Mouse (Mus musculus): ENCODE results near the gene 4930556J24Rik.
"Not testable (repeated sequence)": the region's sequence is repeated elsewhere in the genome, so short reads cannot be mapped to it uniquely, and the experiment has no call there.

The 4930556J24Rik gene

DNA sequence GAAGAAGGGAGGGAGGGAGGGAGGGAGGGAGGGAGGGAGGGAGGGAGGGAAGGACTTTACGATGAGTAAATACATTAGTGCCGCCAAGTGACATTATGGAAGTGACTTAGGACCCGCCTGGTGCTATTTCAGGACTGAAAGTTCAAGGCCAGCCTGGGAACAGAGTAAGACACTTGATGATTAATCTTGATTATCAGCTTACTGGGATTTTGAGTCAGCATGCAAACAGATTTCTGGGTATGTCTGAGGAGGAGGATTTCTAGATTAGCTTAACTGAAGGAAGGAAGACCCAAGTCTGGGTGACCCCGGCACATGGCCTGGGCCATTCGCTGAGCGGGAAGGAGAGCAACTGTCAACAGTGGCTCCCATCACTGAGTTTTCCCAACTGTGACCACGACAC is 56.1 kb downstream of the 4930556J24Rik start:
- DNase-seq, result no peak

DNA sequence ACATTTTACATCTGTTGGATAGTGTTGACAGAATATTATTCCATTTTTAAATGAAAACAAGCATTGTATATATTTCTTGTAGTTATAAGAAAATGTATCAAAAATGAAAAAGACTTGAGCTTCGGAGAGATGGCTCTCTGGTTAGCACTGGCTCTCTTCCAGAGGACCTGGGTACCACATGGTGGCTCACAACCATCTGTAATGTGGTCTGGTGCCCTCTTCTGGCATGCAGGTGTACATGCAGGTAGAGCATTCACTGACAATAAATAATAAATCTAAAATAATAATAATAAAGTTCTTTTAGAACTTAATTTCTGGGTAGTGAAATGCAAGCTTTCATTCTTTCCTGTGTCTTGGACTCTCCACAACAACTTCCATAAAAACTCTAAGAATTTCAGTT is 57.8 kb downstream of the 4930556J24Rik start:
- peak; percentile 44 for DNase-seq

GRCm38 (mm10) chr11:3914109-3914840 is 62.3 kb downstream of the 4930556J24Rik start, which contains the start of gene Slc35e4:
Slc35e4 (minus strand) TSS chr11:3914664.
- peak; percentile 84 for DNase-seq

- peak; percentile 95 for DNase-seq
Measured at GRCm38 (mm10) chr11:3913316-3914108, 63.1 kb downstream of the 4930556J24Rik start.

DNA sequence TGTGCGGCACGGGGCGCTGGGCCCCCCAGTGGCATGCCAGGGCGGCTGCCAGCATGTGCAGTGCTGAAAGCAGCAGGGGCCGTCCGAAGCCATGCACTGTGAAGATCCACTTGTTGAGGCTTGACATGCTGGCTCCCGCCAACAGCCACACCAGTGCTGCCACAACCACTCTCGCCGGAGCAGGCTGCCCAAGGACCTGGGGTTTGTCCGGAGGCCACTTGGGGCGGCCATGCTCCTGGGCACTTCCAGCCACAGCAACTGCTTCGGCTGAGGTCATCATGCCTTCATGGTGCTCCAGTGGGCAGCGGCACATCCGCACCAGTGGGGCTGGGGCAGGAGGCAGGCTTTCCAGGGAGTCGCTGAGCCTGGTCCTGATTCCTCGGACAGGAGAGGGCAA is 63.7 kb downstream of the 4930556J24Rik start:
- peak; percentile 44 for DNase-seq

DNA sequence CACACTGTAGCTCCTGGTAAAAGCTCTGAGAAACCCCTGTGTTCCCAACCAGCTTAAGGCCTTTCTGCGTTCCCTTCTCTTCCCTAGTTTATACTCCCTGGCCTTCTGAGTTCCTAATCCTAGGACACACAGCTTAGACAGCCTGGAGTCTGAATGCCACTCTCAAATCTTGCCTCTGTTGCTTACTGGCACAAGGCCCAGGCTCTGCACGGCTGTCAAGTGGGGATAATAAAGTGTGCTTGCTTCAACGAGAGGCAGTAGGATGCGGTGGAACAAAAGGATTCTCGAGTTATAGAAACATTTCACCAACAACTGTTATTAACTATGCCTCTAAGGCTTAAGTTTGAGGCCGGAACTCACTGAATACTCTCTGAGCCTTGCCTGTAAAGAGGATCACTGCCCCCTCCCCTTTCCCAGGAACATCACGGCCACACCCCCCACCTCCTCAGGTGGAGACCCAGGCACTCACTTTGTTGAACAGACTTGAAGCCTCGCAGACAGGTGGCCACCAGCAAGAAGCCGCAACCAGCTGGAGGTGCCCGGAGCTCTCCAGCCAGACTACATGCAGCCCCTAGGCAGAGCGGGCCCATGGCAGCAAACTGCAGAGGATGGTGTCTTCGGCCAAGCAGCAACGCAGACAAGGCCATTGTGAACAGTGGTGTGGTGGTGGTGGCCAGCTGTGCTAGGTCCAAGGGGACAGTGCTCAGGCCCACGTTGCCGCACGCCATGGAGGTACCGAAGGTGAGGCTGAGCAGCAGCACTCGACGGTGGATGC is 64.3 kb downstream of the 4930556J24Rik start:
- no peak for DNase-seq

DNA sequence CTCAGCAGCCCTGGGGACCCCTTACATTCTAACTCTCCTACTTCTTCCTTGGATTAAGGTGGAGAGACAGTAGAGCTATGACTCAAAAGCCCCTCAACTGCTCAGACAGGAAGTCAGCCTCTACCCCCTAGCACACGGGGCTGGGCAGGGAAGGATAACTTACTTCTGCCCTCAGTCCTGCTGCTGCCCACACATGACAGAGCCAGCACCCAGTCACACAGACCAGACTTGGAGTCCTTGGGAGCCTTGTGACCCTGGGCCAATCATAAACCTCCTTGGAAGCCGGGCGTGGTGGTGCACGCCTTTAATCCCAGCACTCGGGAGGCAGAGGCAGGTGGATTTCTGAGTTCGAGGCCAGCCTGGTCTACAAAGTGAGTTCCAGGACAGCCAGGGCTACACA is 65.1 kb downstream of the 4930556J24Rik start:
- not testable (repeated sequence) for DNase-seq

DNA sequence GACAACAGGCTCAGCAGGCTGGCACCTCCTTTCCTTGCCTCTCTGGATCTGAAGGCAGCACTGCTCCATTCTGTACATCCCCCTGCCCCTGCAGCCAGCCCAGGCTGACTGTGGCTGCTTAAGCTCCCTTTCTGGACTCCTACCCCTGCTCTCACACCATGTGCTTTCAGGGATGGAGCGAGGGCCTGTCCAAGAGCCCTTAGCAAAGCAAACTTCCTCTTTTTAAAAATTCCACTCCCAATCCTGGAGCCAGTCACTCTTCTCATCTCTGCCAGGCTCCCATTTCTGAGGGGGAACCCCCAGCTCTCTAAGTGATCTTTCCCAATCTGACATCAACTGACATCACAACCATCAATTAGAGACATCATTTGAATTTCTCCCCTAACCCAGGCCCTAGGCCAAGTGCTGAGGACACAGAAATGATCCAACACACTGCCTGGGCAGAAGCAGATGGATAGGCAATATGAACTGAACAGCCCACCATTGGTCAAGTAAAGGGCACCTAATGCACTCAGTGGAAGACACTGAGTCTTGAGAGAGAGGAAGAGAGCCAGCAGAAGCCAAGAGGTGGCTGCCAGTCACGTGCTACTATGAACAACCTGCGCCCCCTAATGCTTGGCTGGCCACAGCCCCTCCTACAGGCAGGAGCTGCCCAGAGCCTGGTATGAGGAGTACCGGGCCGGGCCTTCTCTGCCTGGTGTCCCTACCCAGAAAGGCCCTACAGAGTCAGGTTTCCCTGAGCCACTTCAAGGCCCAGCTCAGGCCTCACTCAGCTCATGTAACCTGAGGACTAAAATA is 65.9 kb downstream of the 4930556J24Rik start:
- no peak for DNase-seq

- no peak for DNase-seq
Measured at GRCm38 (mm10) chr11:3909236-3909635, 67.3 kb downstream of the 4930556J24Rik start.

DNA sequence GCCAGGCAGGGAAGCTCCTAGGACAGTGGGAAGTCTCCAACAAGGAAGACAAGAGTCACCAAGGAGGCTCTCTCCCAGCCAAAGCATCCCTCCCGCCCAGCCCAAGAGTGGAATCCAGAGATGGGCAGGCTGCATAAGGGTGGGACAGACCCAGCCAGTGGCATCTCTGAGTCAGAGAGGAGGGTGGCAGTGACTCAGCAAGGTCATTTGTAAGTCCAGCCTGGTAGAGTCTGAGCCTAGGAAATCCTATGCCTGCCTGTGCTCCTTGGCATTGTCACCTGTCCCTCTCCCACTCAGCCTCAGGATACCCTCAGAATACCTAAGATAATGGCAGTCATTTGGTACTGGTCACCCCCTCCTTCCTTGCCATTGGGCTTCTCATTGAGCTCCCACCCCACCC is 71.1 kb downstream of the 4930556J24Rik start:
- DNase-seq, result no peak

DNA sequence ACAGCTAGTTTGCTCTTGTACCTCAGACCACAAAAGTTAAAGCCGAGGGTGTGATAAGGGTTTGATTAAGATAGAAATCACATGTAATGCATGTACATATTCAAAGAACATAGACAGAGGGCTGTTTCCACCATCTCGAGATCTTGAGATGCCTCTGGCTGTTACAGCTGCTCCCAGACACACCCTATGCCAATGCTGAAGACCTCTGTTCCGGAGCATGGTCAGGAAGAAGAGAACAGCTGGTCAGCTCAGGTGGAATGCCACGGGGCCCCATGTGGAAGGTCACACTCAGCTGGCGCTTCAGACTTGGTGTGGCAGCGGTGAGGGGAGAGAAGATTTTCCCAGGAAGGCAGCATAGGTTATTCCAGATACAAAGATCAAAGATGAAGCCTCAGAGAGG is 71.9 kb downstream of the 4930556J24Rik start:
- DNase-seq, result no peak

GRCm38 (mm10) chr11:3903046-3903445 is 73.5 kb downstream of the 4930556J24Rik start:
- peak; percentile 93 for DNase-seq

GRCm38 (mm10) chr11:3902516-3902915 is 74.1 kb downstream of the 4930556J24Rik start:
- no peak for DNase-seq

- no peak for DNase-seq
Measured at GRCm38 (mm10) chr11:3900296-3900695, 76.3 kb downstream of the 4930556J24Rik start.

DNA sequence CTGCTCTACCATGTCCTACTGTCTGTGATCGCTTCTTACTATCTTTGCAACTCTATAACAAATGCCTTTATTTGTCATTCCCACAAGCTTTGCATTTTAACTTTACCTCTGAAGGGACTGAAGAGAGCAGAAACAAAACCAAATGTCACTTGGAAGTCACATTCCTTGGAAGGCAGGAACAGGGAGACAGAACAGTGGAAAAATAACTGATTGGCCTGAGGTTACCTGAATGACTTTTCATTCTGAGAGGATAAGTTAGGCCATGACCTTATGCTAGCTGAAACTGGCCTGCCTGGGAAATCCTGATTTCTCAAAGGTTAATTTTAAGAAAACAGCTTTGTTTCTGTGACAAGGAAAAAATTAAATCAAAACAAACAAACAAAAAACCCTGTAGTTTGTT is 80.6 kb downstream of the 4930556J24Rik start:
- no peak for DNase-seq

GRCm38 (mm10) chr11:3895458-3895857 is 81.1 kb downstream of the 4930556J24Rik start:
- DNase-seq, result no peak

GRCm38 (mm10) chr11:3894406-3895281 is 81.9 kb downstream of the 4930556J24Rik start, which contains the start of the genes 4921536K21Rik and Dusp18:
4921536K21Rik (minus strand) TSS chr11:3895098.
Dusp18 (plus strand) TSS chr11:3895240.
- DNase-seq, result peak; percentile 95

- DNase-seq, result no peak
Measured at GRCm38 (mm10) chr11:3893970-3894369, 82.6 kb downstream of the 4930556J24Rik start.

Measured in kidney, postnatal 14 days (tissue).